Mouse (Mus musculus) heart, embryonic 11.5 days (tissue): ENCODE measurements around the gene Arhgef3. TPM values are rescaled to one million over a fixed set of nuclear protein-coding genes. Genes with fewer than 3 reads are reported as not detected.

Experiments
- ATAC-seq: fragments of 200-750 bp; cut with Nextera tagmentation; replicated peaks from 2 replicates; pipeline ENCODE4 v1.8.0; 2017; ENCODE audit warnings: moderate library complexity; ENCODE audit not compliant: insufficient number of reproducible peaks, low FRiP score, low TSS enrichment
- H3K27ac ChIP-seq: fragments of 300-500 bp; sonication (generic); 2 replicates; pipeline ENCODE4 v1.5.1; 2014; ENCODE audit warnings: mild to moderate bottlenecking, low read depth, low read length
- H3K27me3 ChIP-seq: fragments of 300-500 bp; sonication (generic); 2 replicates; pipeline ENCODE4 v1.6.1; 2014; ENCODE audit warnings: mild to moderate bottlenecking, low read length, mixed read lengths; ENCODE audit not compliant: control insufficient read depth, insufficient read depth
- H3K36me3 ChIP-seq: fragments of 300-500 bp; sonication (generic); 2 replicates; pipeline ENCODE4 v1.6.1; 2014; ENCODE audit warnings: mild to moderate bottlenecking, low read length, moderate library complexity, mixed read lengths; ENCODE audit not compliant: control insufficient read depth, insufficient read depth
- H3K4me1 ChIP-seq: fragments of 300-500 bp; sonication (generic); 2 replicates; pipeline ENCODE4 v1.6.1; 2014; ENCODE audit warnings: low read length; ENCODE audit not compliant: control insufficient read depth, insufficient read depth
- H3K4me2 ChIP-seq: fragments of 300-500 bp; sonication (generic); 2 replicates; pipeline ENCODE4 v1.6.1; 2014; ENCODE audit warnings: mild to moderate bottlenecking, moderate library complexity
- H3K4me3 ChIP-seq: fragments of 300-500 bp; sonication (generic); 2 replicates; pipeline ENCODE4 v1.5.1; 2014; ENCODE audit warnings: low read depth, low read length
- H3K9ac ChIP-seq: fragments of 300-500 bp; sonication (generic); 2 replicates; pipeline ENCODE4 v1.6.1; 2014; ENCODE audit warnings: mild to moderate bottlenecking, low read depth, low read length, moderate library complexity
- H3K9me3 ChIP-seq: fragments of 300-500 bp; sonication (generic); replicated peaks from 2 replicates; pipeline ENCODE4 v1.6.1; 2016; ENCODE audit warnings: low read length; ENCODE audit not compliant: control insufficient read depth
- WGBS: fragments of 180-500 bp; shearing (Covaris S2); extraction: QIAGEN DNeasy Blood & Tissue Kit; methylation state at CpG from one replicate; pipeline ENCODE4 v1.1.7; 2014; ENCODE audit not compliant: insufficient replicate concordance; 5-methylcytosine and 5-hydroxymethylcytosine counted together
- polyA plus RNA-seq: library from polyadenylated mRNA; unstranded; fragments of >200 nt; fragmentation: Nextera tagmentation; extraction: Ambion mirVana; gene quantifications from 2 replicates; pipeline ENCODE4 v1.2.1, GENCODE M21; 2014

The Arhgef3 gene
- polyA plus RNA-seq, 1 experiment from 2014 or later = 10.1 TPM

- Histone ChIP-seq H3K9me3 (no peaks in the 10 kb centered on the region), H3K4me2 (no peak overlapping the region), H3K4me3 (no peak overlapping the region), H3K9ac (no peak overlapping the region), H3K27me3 (no peaks in the 10 kb centered on the region), H3K36me3 (no peaks in the 10 kb centered on the region), H3K27ac (no peak overlapping the region), H3K4me1 (peaks cover 6% of the 10 kb centered on the region)
- no peak for ATAC-seq
- WGBS = 89% methylated on average over 5 of the region's 5 CpGs
Measured at GRCm38 (mm10) chr14:27373498-27373897, 258.8 kb downstream of the Arhgef3 start.

DNA sequence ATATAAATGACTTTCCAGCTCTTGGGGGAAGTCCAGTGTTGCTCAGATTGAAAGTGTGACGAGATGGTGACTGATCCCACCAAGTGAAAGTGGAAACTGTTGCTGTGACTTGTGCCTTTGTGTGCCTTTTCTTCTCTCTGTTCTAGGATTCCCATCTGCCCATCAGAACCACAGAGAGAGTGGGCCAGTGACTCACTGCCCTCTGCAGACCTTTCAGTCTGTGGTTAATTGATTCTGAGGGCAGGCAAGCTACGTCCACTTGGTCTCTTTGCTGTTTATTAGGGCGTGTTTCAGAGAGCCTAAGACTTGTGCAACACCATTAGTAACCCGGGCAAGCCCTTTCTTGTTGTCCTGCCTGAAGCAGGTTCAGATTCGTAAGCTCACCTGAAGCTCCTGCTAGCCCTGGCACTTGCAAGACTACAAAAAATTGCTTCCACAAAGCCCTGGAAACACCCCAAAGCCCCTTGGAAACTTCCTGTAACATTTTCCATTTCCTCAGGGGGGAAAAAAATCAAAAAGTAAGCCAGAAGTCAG is 261.5 kb downstream of the Arhgef3 start:
- no peaks in the 10 kb centered on the region for H3K4me1 ChIP-seq
- no peak overlapping the region for H3K4me3 ChIP-seq
- H3K4me2 ChIP-seq = no peak overlapping the region
- 61% methylated on average over 5 of the region's 5 CpGs for WGBS
- H3K27me3 ChIP-seq = no peaks in the 10 kb centered on the region
- H3K27ac ChIP-seq = no peak overlapping the region
- no peak for ATAC-seq
- H3K9me3 ChIP-seq = no peaks in the 10 kb centered on the region
- no peaks in the 10 kb centered on the region for H3K36me3 ChIP-seq
- H3K9ac ChIP-seq = no peak overlapping the region

- H3K4me2 ChIP-seq = no peak overlapping the region
- H3K27ac ChIP-seq = no peak overlapping the region
- no peak for ATAC-seq
- H3K4me1 ChIP-seq = no peaks in the 10 kb centered on the region
- H3K27me3 ChIP-seq = no peaks in the 10 kb centered on the region
- H3K4me3 ChIP-seq = no peak overlapping the region
- 89% methylated on average over 7 of the region's 7 CpGs for WGBS
- H3K9ac ChIP-seq = no peak overlapping the region
- H3K36me3 ChIP-seq = no peaks in the 10 kb centered on the region
- H3K9me3 ChIP-seq = no peaks in the 10 kb centered on the region
Measured at GRCm38 (mm10) chr14:27378669-27379068, 264.0 kb downstream of the Arhgef3 start.

GRCm38 (mm10) chr14:27379404-27379803 is 264.7 kb downstream of the Arhgef3 start:
- no peak overlapping the region for H3K4me2 ChIP-seq
- ATAC-seq = no peak
- H3K36me3 ChIP-seq = 0 out of 2 replicates have a peak, but pooled peaks cover 2% of the 10 kb centered on the region
- H3K4me3 ChIP-seq = no peak overlapping the region
- no peaks in the 10 kb centered on the region for H3K9me3 ChIP-seq
- H3K27ac ChIP-seq = no peak overlapping the region
- 78% methylated on average over 12 of the region's 12 CpGs for WGBS
- no peaks in the 10 kb centered on the region for H3K27me3 ChIP-seq
- H3K9ac ChIP-seq = no peak overlapping the region
- no peaks in the 10 kb centered on the region for H3K4me1 ChIP-seq

DNA sequence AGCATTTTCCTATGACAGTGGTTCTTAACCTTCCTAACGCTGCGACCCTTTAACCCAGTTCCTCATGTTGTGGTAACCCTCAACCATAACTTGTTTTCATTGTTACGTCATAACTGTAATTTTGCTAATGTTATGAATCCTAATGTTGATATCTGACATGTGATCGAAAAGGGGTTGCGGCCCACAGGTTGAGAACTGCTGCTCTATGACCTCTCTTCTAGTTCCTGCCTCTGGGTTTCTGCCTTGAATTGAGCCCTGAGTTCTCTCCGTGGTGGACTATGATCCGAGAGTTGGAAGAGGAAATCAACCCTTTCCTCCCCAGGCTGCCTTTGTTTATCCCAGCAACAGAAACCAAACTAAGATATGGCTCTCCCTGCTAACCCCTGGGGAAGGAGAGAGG is 266.8 kb downstream of the Arhgef3 start:
- Histone ChIP-seq H3K27me3 (no peaks in the 10 kb centered on the region), H3K4me3 (no peak overlapping the region), H3K4me2 (no peak overlapping the region), H3K4me1 (no peaks in the 10 kb centered on the region), H3K9me3 (no peaks in the 10 kb centered on the region), H3K27ac (no peak overlapping the region), H3K9ac (no peak overlapping the region), H3K36me3 (0 out of 2 replicates have a peak, but pooled peaks cover 2% of the 10 kb centered on the region)
- 72% methylated on average over 7 of the region's 7 CpGs for WGBS
- no peak for ATAC-seq

GRCm38 (mm10) chr14:27383321-27383830 is 268.7 kb downstream of the Arhgef3 start:
- Histone ChIP-seq H3K36me3 (0 out of 2 replicates have a peak, but pooled peaks cover 2% of the 10 kb centered on the region), H3K27ac (no peak overlapping the region), H3K4me2 (no peak overlapping the region), H3K9me3 (no peaks in the 10 kb centered on the region), H3K9ac (no peak overlapping the region), H3K27me3 (no peaks in the 10 kb centered on the region), H3K4me1 (no peaks in the 10 kb centered on the region), H3K4me3 (no peak overlapping the region)
- ATAC-seq = no peak
- WGBS = 82% methylated on average over 5 of the region's 5 CpGs

DNA sequence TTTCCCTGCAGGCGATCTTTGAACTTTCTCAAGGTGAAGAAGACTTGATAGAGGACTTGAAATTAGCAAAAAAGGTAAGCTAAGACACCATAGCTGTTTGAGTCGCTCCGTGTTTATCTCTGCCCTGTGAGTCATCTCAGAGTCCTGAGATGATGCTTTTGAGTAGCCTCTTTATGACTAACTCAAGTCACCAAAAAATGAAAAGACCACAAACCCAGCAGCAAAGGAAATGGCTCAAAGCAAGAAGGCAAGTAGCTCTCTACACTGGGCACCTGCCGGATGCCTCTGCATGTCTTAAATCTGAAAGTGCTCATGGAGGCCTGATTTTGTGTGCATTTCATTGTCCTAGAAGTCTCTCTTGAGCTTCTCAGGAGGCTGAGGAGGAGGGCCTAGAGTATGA is 269.4 kb downstream of the Arhgef3 start:
- no peak overlapping the region for H3K4me3 ChIP-seq
- no peak overlapping the region for H3K4me2 ChIP-seq
- ATAC-seq = no peak
- no peaks in the 10 kb centered on the region for H3K4me1 ChIP-seq
- no peaks in the 10 kb centered on the region for H3K9me3 ChIP-seq
- no peaks in the 10 kb centered on the region for H3K27me3 ChIP-seq
- 0 out of 2 replicates have a peak, but pooled peaks cover 2% of the 10 kb centered on the region for H3K36me3 ChIP-seq
- no peak overlapping the region for H3K9ac ChIP-seq
- H3K27ac ChIP-seq = no peak overlapping the region
- WGBS = 78% methylated on average over 4 of the region's 4 CpGs

- Histone ChIP-seq H3K4me2 (no peak overlapping the region), H3K9me3 (no peaks in the 10 kb centered on the region), H3K27ac (no peak overlapping the region), H3K4me1 (0 out of 2 replicates have a peak, but pooled peaks cover under 1% of the 10 kb centered on the region), H3K27me3 (no peaks in the 10 kb centered on the region), H3K4me3 (no peak overlapping the region), H3K36me3 (0 out of 2 replicates have a peak, but pooled peaks cover 2% of the 10 kb centered on the region), H3K9ac (no peak overlapping the region)
- ATAC-seq = no peak
Measured at GRCm38 (mm10) chr14:27388616-27389015, 273.9 kb downstream of the Arhgef3 start.

DNA sequence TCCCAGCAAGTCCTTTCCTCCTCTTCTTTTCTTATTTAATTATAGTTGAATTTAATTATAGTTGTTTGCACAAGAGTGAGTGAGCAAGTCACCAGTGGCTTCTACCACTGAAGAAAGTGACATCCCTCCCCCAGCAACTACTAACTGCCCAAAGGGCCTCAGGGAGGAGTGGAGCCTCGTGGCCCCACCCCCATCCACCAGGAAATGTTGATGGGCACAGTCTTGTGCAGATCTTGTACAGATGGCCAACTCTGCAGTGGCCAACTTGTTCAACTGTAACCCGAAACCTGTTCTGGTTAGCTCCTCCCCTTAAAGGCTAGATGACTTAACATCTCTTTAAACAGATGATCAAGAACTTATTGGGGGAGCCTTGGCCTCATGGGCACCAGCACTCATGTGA is 275.0 kb downstream of the Arhgef3 start:
- WGBS = 65% methylated on average over 2 of the region's 2 CpGs

More for the DNA sequence above, 275.0 kb downstream of the Arhgef3 start:
- no peak for ATAC-seq
- H3K4me1 ChIP-seq = 0 out of 2 replicates have a peak, but pooled peaks cover 2% of the 10 kb centered on the region
- H3K27me3 ChIP-seq = no peaks in the 10 kb centered on the region
- H3K9me3 ChIP-seq = no peaks in the 10 kb centered on the region
- no peaks in the 10 kb centered on the region for H3K36me3 ChIP-seq
- no peak overlapping the region for H3K4me3 ChIP-seq
- H3K4me2 ChIP-seq = no peak overlapping the region
- H3K27ac ChIP-seq = no peak overlapping the region
- H3K9ac ChIP-seq = no peak overlapping the region
